Mouse (Mus musculus) cerebellum, adult 2 months (tissue): ENCODE measurements around the gene Ssx2ip. TPM values are rescaled to one million over a fixed set of nuclear protein-coding genes. Genes with fewer than 3 reads are reported as not detected.

Experiments
- DNase-seq, 2 experiments: peaks; one replicate each; pipeline ENCODE4 v3.0.0; 2021
- H3K27ac ChIP-seq: fragments of 200-500 bp; 2 replicates; pipeline ENCODE4 v1.5.1; 2012; ENCODE audit warnings: low read length, control low read depth, inconsistent platforms; ENCODE audit not compliant: insufficient read depth
- H3K27me3 ChIP-seq: fragments of 200-500 bp; 2 replicates; pipeline ENCODE4 v1.6.1; 2012; ENCODE audit warnings: inconsistent platforms, mild to moderate bottlenecking, low read length, moderate library complexity; ENCODE audit not compliant: control insufficient read depth, insufficient read depth
- H3K4me1 ChIP-seq: fragments of 200-500 bp; 2 replicates; pipeline ENCODE4 v1.6.1; 2011; ENCODE audit warnings: low read length; ENCODE audit not compliant: control insufficient read depth, insufficient read depth
- H3K4me3 ChIP-seq: fragments of 200-500 bp; replicated peaks from 2 replicates; pipeline ENCODE3; 2011; ENCODE audit warnings: mild to moderate bottlenecking, low read depth, low read length, control low read depth; ENCODE audit not compliant: insufficient read depth
- CTCF ChIP-seq: fragments of 200-500 bp; IDR thresholded peaks from 2 replicates; pipeline ENCODE4 v1.5.1; 2011; ENCODE audit warnings: low read depth, mild to moderate bottlenecking, control low read depth, low read length, moderate library complexity, borderline replicate concordance; ENCODE audit not compliant: insufficient read depth
- POLR2A ChIP-seq: fragments of 200-500 bp; IDR thresholded peaks from 2 replicates; pipeline ENCODE4 v1.6.1; 2011; ENCODE audit warnings: low read length, control low read depth, borderline replicate concordance; ENCODE audit not compliant: insufficient read depth
- WGBS: fragments of 180-500 bp; shearing (Covaris S2); methylation state at CpG from one replicate; pipeline ENCODE4 v1.1.7; 2018; 5-methylcytosine and 5-hydroxymethylcytosine counted together
- polyA plus RNA-seq: library from polyadenylated mRNA; depleted of rRNA; stranded (reverse); fragments of >200 nt; gene quantifications from 2 replicates; pipeline ENCODE4 v1.2.3, GENCODE M21; 2012

The Ssx2ip gene
- polyA plus RNA-seq, 1 experiment: 33.2 TPM

DNA sequence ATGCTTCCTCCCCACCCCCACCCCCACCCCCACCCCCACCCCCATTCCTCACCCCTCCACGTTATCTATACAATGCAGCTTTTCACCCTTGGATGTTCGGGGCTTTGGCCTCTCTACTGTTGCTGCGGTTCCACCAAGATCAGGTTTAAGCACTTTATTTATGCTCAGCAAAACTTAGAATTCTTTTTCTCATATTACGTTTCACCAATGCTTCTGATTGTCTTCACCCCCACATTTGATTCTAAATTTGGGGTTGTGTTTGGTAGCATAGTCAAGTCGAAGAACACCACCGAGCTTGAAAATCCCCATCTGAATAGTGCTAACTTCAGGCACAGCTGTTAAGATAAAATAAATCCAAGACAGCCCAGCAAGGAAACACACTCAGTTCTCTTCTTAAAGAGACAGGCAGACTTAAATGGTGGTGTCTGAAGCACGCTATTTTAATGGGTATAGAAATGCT is 10.8 kb upstream of the Ssx2ip start:
- no peaks in the 10 kb centered on the region for H3K27me3 ChIP-seq
- no peak overlapping the region for H3K4me3 ChIP-seq
- WGBS: 35% methylated on average over 7 of the region's 7 CpGs
- H3K4me1 ChIP-seq: no peaks in the 10 kb centered on the region
- no peak overlapping the region for H3K27ac ChIP-seq
- TF ChIP-seq POLR2A (no peak), CTCF (no peak)
- DNase-seq: no peak

DNA sequence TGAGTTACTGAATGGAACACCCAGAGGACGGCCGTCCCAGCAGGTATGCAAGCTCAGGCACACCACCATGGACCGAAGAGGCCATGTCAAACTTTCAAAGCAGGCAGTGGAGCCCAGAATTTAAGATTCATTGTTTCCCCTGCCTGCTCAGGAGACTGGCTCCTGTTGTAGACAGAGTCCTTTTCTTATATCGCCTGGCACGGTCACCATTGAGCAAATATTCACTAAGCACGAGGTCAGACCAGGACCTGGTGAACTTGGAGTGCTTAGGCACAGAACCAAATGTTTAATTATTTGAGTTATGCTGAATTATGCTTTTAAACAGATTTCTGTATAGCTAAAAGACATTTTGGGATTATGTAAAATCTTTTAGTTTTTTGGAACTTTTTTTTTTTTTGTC is 8.2 kb upstream of the Ssx2ip start:
- Histone ChIP-seq H3K27me3 (no peaks in the 10 kb centered on the region), H3K4me3 (no peak overlapping the region), H3K27ac (no peak overlapping the region), H3K4me1 (no peaks in the 10 kb centered on the region)
- 82% methylated on average over 6 of the region's 6 CpGs for WGBS
- DNase-seq: no peak
- TF ChIP-seq CTCF (no peak), POLR2A (no peak)

DNA sequence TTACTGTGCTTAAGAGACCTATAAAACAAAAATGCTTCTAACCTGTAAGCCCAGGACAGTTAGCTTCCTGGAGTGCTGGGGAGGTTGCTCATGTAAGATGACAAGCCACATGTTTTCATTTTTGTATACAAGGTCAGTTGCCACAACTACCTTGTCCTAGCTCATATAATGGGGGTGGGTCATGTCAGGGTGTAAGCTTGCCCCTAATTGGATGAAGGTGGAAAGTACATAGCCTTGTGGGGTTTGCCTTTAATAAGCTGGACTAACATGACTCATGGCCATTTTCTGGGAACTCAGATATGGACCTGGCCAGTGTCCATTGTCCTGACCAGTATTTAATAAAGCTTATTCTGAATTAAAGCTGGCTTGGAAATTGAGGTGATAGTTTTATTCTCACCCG is 7.5 kb upstream of the Ssx2ip start:
- no peaks in the 10 kb centered on the region for H3K4me1 ChIP-seq
- no peak for DNase-seq
- TF ChIP-seq POLR2A: no peak
- TF ChIP-seq CTCF: no peak
- no peak overlapping the region for H3K4me3 ChIP-seq
- 93% methylated on average over 1 of the region's 1 CpGs for WGBS
- H3K27me3 ChIP-seq: no peaks in the 10 kb centered on the region
- no peak overlapping the region for H3K27ac ChIP-seq

DNA sequence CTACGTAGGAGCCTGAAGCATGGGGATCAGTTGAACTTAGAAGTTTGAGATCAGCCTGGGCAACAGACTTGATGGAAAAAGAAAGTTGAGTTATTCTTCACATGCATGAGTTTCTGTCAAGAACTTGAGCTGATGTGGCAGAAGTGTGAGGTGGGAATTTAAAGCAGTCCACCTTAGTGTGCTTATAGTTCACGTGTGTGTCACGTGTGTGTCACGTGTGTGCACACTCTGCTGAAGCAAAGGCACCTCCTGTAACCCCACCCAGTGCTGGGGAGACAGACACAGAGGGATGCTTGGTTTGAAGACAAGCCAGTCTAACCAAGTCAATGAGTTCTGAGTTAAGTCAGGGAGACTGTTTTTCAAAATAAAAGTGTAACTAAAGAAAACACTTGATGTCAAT is 6.6 kb upstream of the Ssx2ip start:
- no peak for TF ChIP-seq POLR2A

DNA sequence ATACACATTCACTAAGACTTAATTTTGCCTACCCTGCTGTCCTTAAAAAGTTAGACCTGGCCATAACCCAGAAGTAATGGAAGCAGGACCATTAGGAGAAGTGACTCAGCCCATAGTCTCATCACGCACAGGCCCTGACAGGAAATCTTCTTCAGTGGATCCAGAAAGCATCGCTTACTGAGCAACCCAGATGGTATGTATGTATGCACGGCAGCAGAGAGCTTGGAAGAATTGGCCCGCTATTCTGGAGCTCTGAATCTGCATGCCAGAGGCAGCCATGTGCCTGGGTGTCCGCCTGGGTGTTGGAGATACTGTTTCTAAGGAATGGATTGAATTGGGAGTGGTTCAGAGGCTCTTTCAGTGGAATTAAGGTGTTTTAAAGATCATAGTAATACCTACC is 5.2 kb upstream of the Ssx2ip start:
- DNase-seq: no peak
- H3K4me1 ChIP-seq: no peaks in the 10 kb centered on the region
- no peak overlapping the region for H3K4me3 ChIP-seq
- 76% methylated on average over 5 of the region's 5 CpGs for WGBS
- H3K27ac ChIP-seq: no peak overlapping the region
- TF ChIP-seq POLR2A (no peak), CTCF (no peak)
- no peaks in the 10 kb centered on the region for H3K27me3 ChIP-seq

More for the DNA sequence above, 6.6 kb upstream of the Ssx2ip start:
- no peaks in the 10 kb centered on the region for H3K4me1 ChIP-seq
- H3K27me3 ChIP-seq: no peaks in the 10 kb centered on the region
- WGBS: 95% methylated on average over 4 of the region's 4 CpGs
- H3K4me3 ChIP-seq: no peak overlapping the region
- DNase-seq: no peak
- H3K27ac ChIP-seq: no peak overlapping the region

DNA sequence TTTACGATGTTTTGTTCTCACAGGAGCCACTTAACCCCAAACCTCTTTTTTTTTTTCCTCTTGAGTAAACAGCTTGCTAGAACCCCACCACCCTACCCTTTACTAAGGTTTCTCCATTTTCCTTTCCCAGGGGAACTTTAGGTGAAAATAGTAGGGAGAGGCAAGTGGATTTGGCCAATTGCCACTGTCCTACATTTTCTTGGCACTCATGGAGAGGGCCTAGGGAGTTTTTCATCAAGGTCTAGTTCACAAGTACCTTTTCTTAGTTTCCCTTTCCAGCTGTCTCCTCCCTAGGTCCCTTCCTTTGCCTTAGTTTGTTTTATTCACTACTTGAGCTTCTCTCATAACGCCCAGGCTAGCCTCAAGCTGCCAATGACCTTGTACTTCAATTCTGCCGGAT is 672 bp upstream of the Ssx2ip start:
- peak overlapping the region; percentile 74 for H3K4me3 ChIP-seq
- 29% methylated on average over 3 of the region's 3 CpGs for WGBS

DNA sequence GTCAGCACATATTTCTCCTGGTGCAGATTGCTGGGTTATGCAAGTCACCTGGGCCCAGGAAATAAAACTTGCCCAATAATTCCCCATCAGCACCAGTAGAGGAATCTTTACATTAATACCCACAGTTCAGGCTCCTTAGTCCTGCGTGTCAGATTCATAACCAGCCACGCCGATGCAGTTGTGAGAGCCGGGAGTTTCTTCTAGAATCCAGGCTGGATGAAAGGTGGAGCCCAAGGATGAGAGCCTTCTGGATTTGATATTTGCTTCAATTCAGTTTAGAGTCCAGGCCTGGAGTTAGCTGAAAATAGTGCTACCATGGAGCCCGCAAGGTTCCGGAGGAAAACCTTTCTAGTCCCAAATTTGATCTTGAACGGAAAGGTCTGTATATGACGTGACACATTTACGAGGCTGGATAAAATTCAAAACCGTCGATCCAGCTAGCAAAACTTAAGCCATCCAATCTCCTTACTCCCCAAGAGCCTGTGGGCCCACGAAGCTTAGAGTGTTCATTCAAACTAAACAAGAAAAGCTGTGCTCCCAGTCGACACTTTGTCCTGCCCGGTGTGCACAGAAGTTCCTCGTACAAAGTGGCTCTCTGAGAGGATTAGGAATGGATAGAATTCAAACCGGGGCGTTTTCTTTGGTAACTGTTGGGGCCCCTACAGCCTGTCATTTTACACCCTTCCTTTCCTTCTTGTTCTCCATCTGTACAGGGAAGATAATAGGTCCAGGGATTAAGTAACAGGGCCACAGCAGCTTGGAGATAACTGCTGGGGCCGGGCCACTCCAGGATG is 968 bp downstream of the Ssx2ip start:
- WGBS: 4% methylated on average over 18 of the region's 18 CpGs
- peak overlapping the region; percentile 93 for H3K27ac ChIP-seq
- peak overlapping the region; percentile 96 for H3K4me3 ChIP-seq
- TF ChIP-seq CTCF: no peak
- TF ChIP-seq POLR2A: no peak
- H3K4me1 ChIP-seq: peaks cover 17% of the 10 kb centered on the region
- DNase-seq: no peak
- no peaks in the 10 kb centered on the region for H3K27me3 ChIP-seq

More for the DNA sequence above, 672 bp upstream of the Ssx2ip start:
- TF ChIP-seq POLR2A (no peak), CTCF (no peak)
- peaks cover 14% of the 10 kb centered on the region for H3K4me1 ChIP-seq
- no peak for DNase-seq
- peak overlapping the region; percentile 84 for H3K27ac ChIP-seq
- H3K27me3 ChIP-seq: no peaks in the 10 kb centered on the region

DNA sequence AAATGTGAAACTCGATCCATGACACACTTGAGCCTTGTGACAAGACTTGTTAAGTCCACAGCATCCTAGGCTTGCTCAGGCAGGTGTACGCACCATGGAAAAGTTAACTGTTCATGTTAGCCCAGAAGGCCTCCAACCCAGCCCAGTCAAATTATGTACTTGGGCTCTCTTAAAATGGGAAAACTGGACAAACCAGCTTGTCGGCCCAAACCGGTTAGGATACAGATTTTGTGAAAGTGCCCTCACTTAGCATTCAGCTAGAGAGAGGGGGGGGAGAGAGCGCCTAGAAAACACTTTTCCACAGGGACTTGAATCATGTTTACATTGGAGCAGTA is 1.5 kb downstream of the Ssx2ip start:
- no peak overlapping the region for H3K27ac ChIP-seq
- DNase-seq: no peak
- 45% methylated on average over 5 of the region's 5 CpGs for WGBS
- peaks cover 19% of the 10 kb centered on the region for H3K4me1 ChIP-seq
- no peak for TF ChIP-seq POLR2A
- TF ChIP-seq CTCF: no peak
- H3K4me3 ChIP-seq: peak overlapping the region; percentile 96
- H3K27me3 ChIP-seq: no peaks in the 10 kb centered on the region
